Mouse (Mus musculus) layer of hippocampus, postnatal 10 days (tissue): Measurements from ENCODE around the gene Ndst2. TPM values are rescaled to one million over a fixed set of nuclear protein-coding genes. Genes with fewer than 3 reads are reported as not detected.
"Not testable (repeated sequence)": the region's sequence is repeated elsewhere in the genome, so short reads cannot be mapped to it uniquely, and the experiment has no call there.

ENCODE experiments used
- DNase-seq, 2 experiments: peaks; one replicate each; pipeline ENCODE4 v3.0.0; 2021; ENCODE audit warnings: low spot score in 2 of 2
- total RNA-seq, 2 experiments: library from RNA; stranded (reverse); gene quantifications; 2 replicates each; pipeline ENCODE4 v1.2.3; 2021

Ndst2 gene
- total RNA-seq, 2 experiments from 2014 or later = 17.9 to 19.4 TPM

GRCm38 (mm10) chr14:20741301-20741700 lies 6.9 kb upstream of the Ndst2 start:
- DNase-seq = no peak

- no peak for DNase-seq
Measured at GRCm38 (mm10) chr14:20738511-20738910, 4.1 kb upstream of the Ndst2 start.

GRCm38 (mm10) chr14:20737306-20737705 lies 2.9 kb upstream of the Ndst2 start:
- DNase-seq = peak; percentile 52 to 59

GRCm38 (mm10) chr14:20735892-20736390 lies 1.6 kb upstream of the Ndst2 start:
- DNase-seq = no peak

GRCm38 (mm10) chr14:20735052-20735451 lies 690 bp upstream of the Ndst2 start:
- no peak for DNase-seq

- DNase-seq = no peak
Measured at GRCm38 (mm10) chr14:20733041-20733951, 1.1 kb downstream of the Ndst2 start.

- no peak for DNase-seq
Measured at GRCm38 (mm10) chr14:20730853-20731602, 3.3 kb downstream of the Ndst2 start.

GRCm38 (mm10) chr14:20729871-20730270 lies 4.5 kb downstream of the Ndst2 start:
- no peak for DNase-seq

- DNase-seq = no peak
Measured at GRCm38 (mm10) chr14:20725660-20726339, 8.6 kb downstream of the Ndst2 start.

GRCm38 (mm10) chr14:20724043-20724442 lies 10.3 kb downstream of the Ndst2 start:
- peak; percentile 79 to 82 for DNase-seq

GRCm38 (mm10) chr14:20723006-20723405 lies 11.4 kb downstream of the Ndst2 start:
- no peak for DNase-seq

- DNase-seq = no peak
Measured at GRCm38 (mm10) chr14:20721371-20721770, 13.0 kb downstream of the Ndst2 start.

GRCm38 (mm10) chr14:20719767-20720166 lies 14.6 kb downstream of the Ndst2 start:
- DNase-seq = no peak

- DNase-seq = no peak
Measured at GRCm38 (mm10) chr14:20718443-20718842, 15.9 kb downstream of the Ndst2 start.

- no peak for DNase-seq
Measured at GRCm38 (mm10) chr14:20713832-20714231, 20.5 kb downstream of the Ndst2 start.

- DNase-seq = no peak
Measured at GRCm38 (mm10) chr14:20708239-20708638, 26.1 kb downstream of the Ndst2 start.

- peak; percentile 87 to 90 for DNase-seq
Measured at GRCm38 (mm10) chr14:20707201-20708190, 26.9 kb downstream of the Ndst2 start, which contains the start of gene Zswim8. Gene Zswim8 (plus strand): TSS chr14:20707552.

- not testable (repeated sequence) for DNase-seq
Measured at GRCm38 (mm10) chr14:20703461-20703860, 30.9 kb downstream of the Ndst2 start.

GRCm38 (mm10) chr14:20702741-20703381 lies 31.5 kb downstream of the Ndst2 start, which contains the start of gene Chchd1:
Gene Chchd1 (plus strand): TSS chr14:20703006.
- peak; percentile 94 to 95 for DNase-seq
